Mouse (Mus musculus): ENCODE results near the gene Cxcl9. TPM values are rescaled to one million over a fixed set of nuclear protein-coding genes. Genes with fewer than 3 reads are reported as not detected.
A peak's percentile ranks its signal among the peaks of the same experiment; 100 is the strongest.

Gene Cxcl9
- total RNA-seq, 1 experiment from 2014 or later, result 1.0 TPM

DNA sequence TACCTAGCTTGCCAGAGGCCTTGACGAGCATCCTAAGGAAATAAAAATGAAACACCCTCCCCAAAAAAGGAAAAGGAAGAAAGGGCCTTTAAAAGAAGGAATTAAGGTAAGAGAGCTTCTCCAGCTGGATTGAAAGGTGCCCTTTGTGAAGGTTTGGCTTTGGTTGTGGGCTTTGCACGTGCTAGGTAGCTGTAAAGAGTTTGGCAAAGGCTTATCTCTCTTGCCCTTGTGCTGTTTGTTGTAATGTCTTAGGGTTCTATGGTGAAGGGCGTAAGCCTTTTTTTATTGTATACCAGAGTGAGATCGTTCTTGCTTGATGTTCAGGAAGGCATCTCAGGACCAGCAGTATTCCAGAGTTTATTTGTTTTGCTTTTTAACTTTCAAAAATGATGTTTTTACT lies 12.7 kb upstream of the Cxcl9 start:
- DNase-seq, result no peak

- DNase-seq, result no peak
These were observed 8.9 kb upstream of the Cxcl9 start for GRCm38 (mm10) chr5:92336743-92337142.

DNA sequence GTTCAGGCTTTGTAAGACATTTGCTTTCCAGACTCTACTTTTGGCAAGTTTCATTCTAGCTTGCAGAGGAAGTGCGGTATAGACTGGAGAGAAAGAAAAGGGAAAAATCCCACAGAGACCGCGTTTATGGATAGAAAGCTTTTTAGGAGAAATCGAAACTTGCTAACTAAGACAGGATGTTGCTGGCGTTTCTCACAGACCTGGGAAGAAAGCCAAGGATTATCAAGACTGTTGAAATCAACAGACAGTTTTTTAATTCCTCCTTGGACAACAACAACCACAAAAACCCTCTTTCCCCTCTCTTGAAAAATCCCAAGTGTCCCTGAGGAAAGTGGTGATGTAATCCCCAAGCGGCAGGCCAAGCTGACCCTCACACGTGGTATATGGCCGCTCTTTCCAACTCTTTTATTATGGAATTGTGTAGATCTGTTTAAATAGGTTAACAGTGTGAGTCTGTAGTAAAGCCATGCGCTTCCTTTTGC lies 4.5 kb upstream of the Cxcl9 start:
- peak; percentile 68 for DNase-seq

- DNase-seq, result peak; percentile 43
These were observed 3.9 kb upstream of the Cxcl9 start, which contains the start of gene Art3 for GRCm38 (mm10) chr5:92331635-92332338. Gene Art3 (plus strand): TSS chr5:92331827.

DNA sequence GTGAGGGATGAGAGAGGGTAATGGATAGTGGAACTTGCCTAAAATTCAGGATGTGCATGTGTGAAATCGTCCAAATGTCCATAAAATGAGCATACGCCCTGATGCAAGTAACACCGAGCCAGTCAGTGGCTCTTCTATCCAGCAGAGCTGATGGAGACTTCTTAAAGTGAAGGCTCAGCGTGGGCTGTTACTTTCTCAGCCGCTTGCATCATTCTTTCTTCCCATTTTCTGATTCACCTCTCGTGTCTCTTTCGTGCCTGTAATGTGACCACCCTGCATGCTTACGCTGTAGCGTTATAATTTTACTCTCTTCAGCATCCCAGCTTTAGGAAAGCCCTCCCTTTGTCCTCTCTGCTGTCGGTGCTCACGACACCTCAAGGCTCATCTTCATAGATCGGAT lies 3.2 kb upstream of the Cxcl9 start:
- DNase-seq, result no peak

- DNase-seq, result no peak
These were observed 512 bp downstream of the Cxcl9 start for GRCm38 (mm10) chr5:92327367-92327766.

DNA sequence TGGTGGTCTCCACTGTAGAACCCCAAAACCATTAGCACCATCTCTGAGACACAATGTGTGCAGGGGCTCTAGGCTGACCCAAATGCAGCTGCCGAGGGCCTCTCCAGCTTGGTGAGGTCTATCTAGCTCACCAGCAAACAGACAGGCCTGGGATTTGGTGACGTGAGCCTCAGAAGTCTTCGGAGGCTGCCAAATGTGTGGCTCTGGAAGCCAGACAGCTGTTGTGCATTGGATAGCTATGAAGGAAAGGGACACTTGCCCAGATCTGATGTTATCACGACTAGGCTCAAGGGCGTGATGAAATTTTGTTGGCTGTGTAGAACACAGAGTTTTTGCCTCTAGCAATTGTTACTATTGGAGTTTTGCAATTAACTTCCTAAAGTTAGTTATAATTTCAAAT lies 4.6 kb downstream of the Cxcl9 start:
- peak; percentile 63 for DNase-seq

DNA sequence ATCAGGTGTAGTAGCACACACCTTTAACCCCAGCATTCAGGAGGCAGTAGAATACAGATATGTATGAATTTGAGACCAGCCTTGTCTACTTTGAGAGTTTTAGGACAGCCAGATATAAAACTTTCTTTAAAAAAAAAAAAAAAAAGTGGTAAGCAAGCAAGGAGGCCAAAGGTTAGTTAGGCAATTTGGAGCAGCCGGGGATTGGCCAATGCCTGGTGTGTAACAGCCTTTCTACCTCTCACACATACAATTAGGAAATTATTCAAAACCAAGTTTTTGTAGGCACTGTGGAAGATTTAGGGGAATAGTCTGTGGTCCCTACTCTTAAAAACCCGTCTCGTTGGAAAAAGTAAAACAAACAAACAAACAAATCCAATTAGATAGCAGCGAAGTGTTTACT lies 5.3 kb downstream of the Cxcl9 start:
- DNase-seq, result peak; percentile 36

DNA sequence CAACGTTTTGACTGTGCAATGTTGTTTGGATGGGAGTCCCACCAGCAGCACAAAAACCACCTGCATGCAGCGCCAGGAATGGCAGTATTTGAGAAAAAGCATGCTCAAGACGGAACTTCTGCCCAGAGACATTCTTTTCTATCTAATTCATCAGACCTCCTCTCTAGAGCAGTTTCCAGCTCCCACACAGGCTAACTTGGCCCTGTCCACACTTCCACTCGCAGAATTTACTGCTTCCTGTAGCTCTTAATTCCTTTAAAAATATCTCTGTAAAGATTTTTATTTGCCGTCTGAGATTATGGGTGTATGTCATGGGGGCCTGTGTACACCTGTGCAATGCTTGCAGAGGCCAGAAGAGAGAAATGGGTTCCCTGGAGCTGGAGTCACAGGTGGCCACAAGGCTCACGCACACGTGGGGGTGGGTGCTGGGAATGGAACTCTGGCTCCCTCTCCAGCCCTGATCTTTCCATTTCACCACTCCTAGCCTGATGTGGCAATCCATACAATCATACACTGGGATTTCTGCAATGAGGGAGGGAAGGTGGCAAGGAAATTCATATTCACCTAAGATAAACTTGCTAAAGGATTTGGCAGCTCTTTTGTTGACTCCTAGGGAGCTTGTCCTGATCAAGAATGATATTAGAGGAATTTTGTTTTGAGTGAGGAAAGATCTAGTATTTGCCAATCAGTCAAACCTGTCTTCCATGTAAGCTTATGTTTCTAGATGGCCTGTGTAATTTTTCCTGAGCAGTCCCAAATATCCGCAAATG lies 6.1 kb downstream of the Cxcl9 start:
- DNase-seq, result peak; percentile 45

DNA sequence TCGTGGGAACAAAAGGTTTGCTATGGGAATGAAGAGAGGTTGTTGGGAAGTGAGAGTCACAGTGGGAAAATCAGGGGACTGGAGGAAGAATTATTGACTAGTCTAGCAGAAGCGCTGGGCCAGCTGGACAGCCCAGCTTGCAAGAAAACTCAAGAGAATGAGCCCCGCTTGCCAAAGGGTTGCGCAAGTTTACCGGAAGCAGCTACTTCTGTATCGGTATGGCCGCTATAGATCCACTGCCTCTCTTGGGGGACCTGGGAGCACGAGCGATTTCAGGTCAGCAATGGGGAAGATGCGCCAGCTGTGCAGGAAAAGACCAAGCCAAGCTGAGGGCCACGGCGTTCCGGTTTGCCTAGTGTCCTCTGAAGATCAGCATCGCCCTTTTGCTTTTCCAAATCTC lies 9.3 kb downstream of the Cxcl9 start:
- DNase-seq, result peak; percentile 36

- no peak for DNase-seq
These were observed 9.8 kb downstream of the Cxcl9 start for GRCm38 (mm10) chr5:92318119-92318518.

DNA sequence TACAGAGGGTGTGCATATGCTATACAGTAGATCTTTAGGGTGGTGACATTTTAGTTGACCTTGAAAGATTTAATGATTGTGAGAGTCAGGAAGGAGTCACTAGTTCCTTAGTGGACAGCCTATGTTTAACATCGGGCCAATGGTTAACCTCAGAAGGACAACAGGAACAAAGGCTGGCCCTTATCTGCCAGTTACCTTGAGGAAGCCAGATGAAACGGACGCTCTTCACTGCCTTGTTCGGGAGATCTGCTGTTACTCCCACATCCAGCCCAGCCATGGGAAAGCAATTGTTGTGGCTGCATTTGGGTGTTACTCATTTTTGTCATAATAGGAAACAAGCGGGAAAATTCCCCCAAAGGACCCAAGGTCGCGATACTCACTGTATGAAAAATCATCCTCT lies 14.1 kb downstream of the Cxcl9 start:
- peak; percentile 19 for DNase-seq

DNA sequence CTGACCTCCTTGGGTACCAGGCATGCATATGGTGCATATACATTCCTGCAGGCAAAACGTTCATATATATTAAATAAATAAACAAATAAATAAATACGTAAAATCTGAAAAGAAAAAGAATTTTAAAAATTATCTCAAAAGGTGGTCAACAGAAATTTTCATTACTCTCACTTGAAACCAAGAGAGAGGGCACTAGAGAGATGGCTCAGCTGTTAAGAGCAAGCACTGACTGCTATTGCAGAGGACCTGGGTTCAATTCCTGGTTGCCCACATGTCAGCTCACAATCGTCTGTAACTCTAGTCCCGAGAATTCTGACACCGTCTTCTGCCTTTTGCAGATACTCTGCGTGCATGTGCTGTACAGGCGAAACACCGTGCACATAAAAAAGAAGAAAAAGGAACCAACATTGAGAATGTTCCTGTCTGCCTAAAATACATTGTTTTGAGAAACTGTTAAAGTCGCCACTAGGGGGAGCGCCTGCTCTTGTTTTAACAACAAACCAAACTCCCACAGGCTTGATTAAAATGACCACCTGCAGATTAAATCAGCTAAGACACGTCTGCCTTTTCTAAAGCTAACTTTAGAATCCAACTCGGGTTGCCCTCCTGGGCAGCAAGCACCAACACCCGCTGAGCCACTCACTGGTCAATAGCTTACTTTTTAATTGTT lies 15.7 kb downstream of the Cxcl9 start:
- peak; percentile 91 for DNase-seq

GRCm38 (mm10) chr5:92309681-92310511 lies 18.0 kb downstream of the Cxcl9 start, which contains the start of gene Sdad1:
Gene Sdad1 (minus strand): TSS chr5:92310479.
- peak; percentile 96 for DNase-seq

DNA sequence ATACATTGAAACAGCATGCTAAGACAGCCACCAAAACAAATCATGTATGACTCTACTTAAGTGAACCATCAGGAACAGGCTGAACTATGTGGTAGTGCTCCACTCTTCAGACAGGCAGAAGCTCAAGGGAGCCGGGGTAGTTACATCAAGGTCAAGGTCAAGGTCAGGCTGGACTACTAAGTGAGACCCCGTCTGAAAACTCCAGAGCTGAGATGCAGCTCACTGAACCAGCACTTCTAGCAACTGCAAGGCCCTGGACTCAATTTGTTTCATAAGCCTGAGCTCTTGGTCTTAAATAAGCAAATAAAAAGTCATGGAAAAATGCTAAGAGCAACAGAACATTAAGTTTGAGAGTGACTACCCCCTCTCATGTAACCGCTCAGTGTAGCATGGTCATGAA lies 23.6 kb downstream of the Cxcl9 start:
- DNase-seq, result peak; percentile 33

DNA sequence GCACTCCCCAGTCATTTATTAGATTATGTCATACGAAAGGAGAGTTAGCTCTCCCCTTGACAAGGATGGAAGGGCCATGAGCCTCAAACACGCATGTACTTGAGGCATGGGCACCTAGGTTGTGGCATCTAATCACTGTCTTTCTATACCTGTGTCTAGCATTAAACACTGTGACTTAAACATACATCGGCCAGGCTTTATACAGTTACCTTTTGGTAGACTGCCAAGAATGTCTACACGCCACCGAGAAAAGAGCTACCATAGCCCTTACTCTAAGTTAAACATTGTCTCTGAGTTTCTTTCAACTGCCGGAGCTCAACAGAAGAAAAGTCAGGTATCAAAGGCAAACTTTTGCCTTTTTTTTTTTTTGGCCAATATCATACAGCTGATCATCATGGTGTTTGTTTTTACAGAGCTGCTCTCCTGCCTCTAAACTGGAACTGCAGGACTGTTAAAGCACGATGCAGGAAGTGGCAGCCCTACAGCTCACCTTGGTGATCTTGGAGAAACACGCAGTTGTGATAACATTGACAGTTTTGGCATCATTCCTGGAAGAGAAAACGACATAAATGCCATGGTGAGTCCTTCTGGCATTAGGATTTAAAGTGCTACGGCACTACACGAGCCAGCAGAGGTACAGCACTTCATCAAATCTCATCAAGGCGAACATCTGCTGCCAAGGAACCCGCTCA lies 25.6 kb downstream of the Cxcl9 start:
- peak; percentile 26 for DNase-seq

- no peak for DNase-seq
These were observed 33.4 kb downstream of the Cxcl9 start for GRCm38 (mm10) chr5:92294525-92294924.

DNA sequence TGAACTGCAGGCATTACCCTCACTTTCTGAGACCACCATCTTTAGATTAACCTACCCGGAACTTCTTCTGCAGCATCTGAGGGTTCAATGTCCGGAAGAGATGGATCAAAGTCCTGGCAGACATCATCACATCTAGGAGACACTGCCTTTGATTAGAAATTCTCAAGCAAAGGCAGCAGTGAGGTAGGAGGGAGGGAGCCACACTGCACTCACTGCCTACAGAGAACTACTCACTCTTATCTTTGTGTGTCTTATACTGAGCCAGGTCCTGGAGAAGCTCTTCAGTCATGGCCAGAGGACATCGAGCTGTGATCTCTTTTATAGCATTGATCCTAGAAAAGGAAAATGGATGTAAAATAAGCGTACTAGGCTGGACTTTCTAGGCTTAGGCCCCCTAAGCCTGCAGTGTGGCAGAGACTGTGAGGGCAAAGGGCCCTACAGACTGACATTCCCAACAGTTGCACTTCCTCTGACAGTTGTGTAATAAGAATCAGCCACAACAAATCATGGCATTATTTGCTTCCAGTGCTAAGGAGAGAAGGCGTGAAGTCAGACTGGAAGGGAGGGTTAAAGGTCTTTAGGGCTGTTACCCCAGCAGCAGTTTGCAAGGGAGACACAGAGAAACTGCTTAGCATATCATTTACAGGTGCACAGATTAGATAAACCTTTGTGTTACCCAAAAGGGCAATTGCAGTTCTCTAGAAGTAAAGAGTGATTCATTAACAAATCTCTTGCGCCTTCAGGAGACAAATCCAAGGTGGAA lies 36.0 kb downstream of the Cxcl9 start:
- no peak for DNase-seq

GRCm38 (mm10) chr5:92287840-92288239 lies 40.0 kb downstream of the Cxcl9 start:
- no peak for DNase-seq

DNA sequence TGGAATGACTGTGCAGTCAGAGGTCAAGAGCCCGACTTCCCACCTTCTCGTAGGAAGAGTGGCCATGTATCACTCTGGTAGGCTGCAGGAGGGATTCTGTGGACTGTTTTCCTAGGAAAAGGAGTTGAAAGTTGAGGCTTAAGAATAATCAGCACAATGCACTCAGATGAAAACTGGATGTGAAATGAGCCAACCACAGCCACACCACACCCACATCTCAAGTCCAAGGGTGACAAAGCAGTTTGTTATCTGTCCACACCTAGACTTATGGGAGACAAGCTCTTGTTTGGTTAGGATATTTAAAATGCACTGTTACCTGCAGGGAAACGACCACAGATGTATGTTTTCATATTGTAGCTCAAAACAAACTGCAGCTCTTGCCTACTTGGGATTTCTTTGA lies 44.8 kb downstream of the Cxcl9 start:
- no peak for DNase-seq

GRCm38 (mm10) chr5:92282571-92282970 lies 45.3 kb downstream of the Cxcl9 start:
- DNase-seq, result peak; percentile 58
